Mouse (Mus musculus): ENCODE results near the gene Cenpe. TPM values are rescaled to one million over a fixed set of nuclear protein-coding genes. Genes with fewer than 3 reads are reported as not detected.

The Cenpe gene
- polyA plus RNA-seq, 1 experiment from 2014 or later = 4.3 TPM

GRCm38 (mm10) chr3:135232462-135232861 is 20.1 kb downstream of the Cenpe start:
- H3K4me1 ChIP-seq (ENCODE audit: control insufficient read depth, insufficient read depth, low read depth, low read length) = no peaks in the 10 kb centered on the region
- no peaks in the 10 kb centered on the region for H3K9me3 ChIP-seq (ENCODE audit: control insufficient read depth, low read length)
- no peak overlapping the region for H3K4me2 ChIP-seq (ENCODE audit: low read length)
- no peak overlapping the region for H3K9ac ChIP-seq (ENCODE audit: low read depth, low read length)
- no peak for ATAC-seq
- WGBS = 91% methylated on average over 3 of the region's 3 CpGs
- H3K36me3 ChIP-seq (ENCODE audit: control insufficient read depth, insufficient read depth, low read length) = no peaks in the 10 kb centered on the region
- no peak overlapping the region for H3K27ac ChIP-seq (ENCODE audit: low read depth, low read length)
- H3K4me3 ChIP-seq (ENCODE audit: low read length) = no peak overlapping the region
- no peaks in the 10 kb centered on the region for H3K27me3 ChIP-seq (replicated peaks; ENCODE audit: control insufficient read depth, insufficient read depth, low read length)

- ATAC-seq = no peak
- H3K9ac ChIP-seq (ENCODE audit: low read depth, low read length) = no peak overlapping the region
- peaks cover 3% of the 10 kb centered on the region; the same call in 1 of the 2 replicates for H3K36me3 ChIP-seq (ENCODE audit: control insufficient read depth, insufficient read depth, low read length)
- no peak overlapping the region for H3K27ac ChIP-seq (ENCODE audit: low read depth, low read length)
- no peaks in the 10 kb centered on the region for H3K4me1 ChIP-seq (ENCODE audit: control insufficient read depth, insufficient read depth, low read depth, low read length)
- H3K4me3 ChIP-seq (ENCODE audit: low read length) = no peak overlapping the region
- H3K27me3 ChIP-seq (replicated peaks; ENCODE audit: control insufficient read depth, insufficient read depth, low read length) = no peaks in the 10 kb centered on the region
- H3K9me3 ChIP-seq (ENCODE audit: control insufficient read depth, low read length) = no peaks in the 10 kb centered on the region
- no peak overlapping the region for H3K4me2 ChIP-seq (ENCODE audit: low read length)
Measured at GRCm38 (mm10) chr3:135245733-135246132, 33.4 kb downstream of the Cenpe start.

- WGBS = 98% methylated on average over 6 of the region's 6 CpGs
- Histone ChIP-seq H3K4me2 (ENCODE audit: low read length) (no peak overlapping the region), H3K4me1 (ENCODE audit: control insufficient read depth, insufficient read depth, low read depth, low read length) (no peaks in the 10 kb centered on the region), H3K4me3 (ENCODE audit: low read length) (no peak overlapping the region), H3K36me3 (ENCODE audit: control insufficient read depth, insufficient read depth, low read length) (peaks cover 3% of the 10 kb centered on the region; the same call in 1 of the 2 replicates), H3K27me3 (replicated peaks; ENCODE audit: control insufficient read depth, insufficient read depth, low read length) (no peaks in the 10 kb centered on the region), H3K9me3 (ENCODE audit: control insufficient read depth, low read length) (no peaks in the 10 kb centered on the region), H3K27ac (ENCODE audit: low read depth, low read length) (no peak overlapping the region), H3K9ac (ENCODE audit: low read depth, low read length) (no peak overlapping the region)
- ATAC-seq = no peak
Measured at GRCm38 (mm10) chr3:135246828-135247227, 34.5 kb downstream of the Cenpe start.

GRCm38 (mm10) chr3:135249104-135249503 is 36.8 kb downstream of the Cenpe start:
- Histone ChIP-seq H3K4me3 (ENCODE audit: low read length) (no peak overlapping the region), H3K27me3 (replicated peaks; ENCODE audit: control insufficient read depth, insufficient read depth, low read length) (no peaks in the 10 kb centered on the region), H3K27ac (ENCODE audit: low read depth, low read length) (no peak overlapping the region), H3K4me1 (ENCODE audit: control insufficient read depth, insufficient read depth, low read depth, low read length) (no peaks in the 10 kb centered on the region), H3K4me2 (ENCODE audit: low read length) (no peak overlapping the region), H3K9ac (ENCODE audit: low read depth, low read length) (no peak overlapping the region), H3K9me3 (ENCODE audit: control insufficient read depth, low read length) (no peaks in the 10 kb centered on the region), H3K36me3 (ENCODE audit: control insufficient read depth, insufficient read depth, low read length) (peaks cover 3% of the 10 kb centered on the region; the same call in 1 of the 2 replicates)
- ATAC-seq = no peak
- WGBS = 86% methylated on average over 6 of the region's 6 CpGs

GRCm38 (mm10) chr3:135251825-135252224 is 39.5 kb downstream of the Cenpe start:
- 93% methylated on average over 6 of the region's 6 CpGs for WGBS

GRCm38 (mm10) chr3:135254784-135255183 is 42.4 kb downstream of the Cenpe start:
- Histone ChIP-seq H3K36me3 (ENCODE audit: control insufficient read depth, insufficient read depth, low read length) (no peaks in the 10 kb centered on the region), H3K27ac (ENCODE audit: low read depth, low read length) (no peak overlapping the region), H3K4me3 (ENCODE audit: low read length) (no peak overlapping the region), H3K9me3 (ENCODE audit: control insufficient read depth, low read length) (no peaks in the 10 kb centered on the region), H3K4me1 (ENCODE audit: control insufficient read depth, insufficient read depth, low read depth, low read length) (no peaks in the 10 kb centered on the region), H3K27me3 (replicated peaks; ENCODE audit: control insufficient read depth, insufficient read depth, low read length) (no peaks in the 10 kb centered on the region), H3K4me2 (ENCODE audit: low read length) (no peak overlapping the region), H3K9ac (ENCODE audit: low read depth, low read length) (no peak overlapping the region)
- ATAC-seq = no peak

More at GRCm38 (mm10) chr3:135251825-135252224, 39.5 kb downstream of the Cenpe start:
- Histone ChIP-seq H3K4me1 (ENCODE audit: control insufficient read depth, insufficient read depth, low read depth, low read length) (no peaks in the 10 kb centered on the region), H3K4me3 (ENCODE audit: low read length) (no peak overlapping the region), H3K9me3 (ENCODE audit: control insufficient read depth, low read length) (no peaks in the 10 kb centered on the region), H3K36me3 (ENCODE audit: control insufficient read depth, insufficient read depth, low read length) (peaks cover 1% of the 10 kb centered on the region; the same call in 1 of the 2 replicates), H3K4me2 (ENCODE audit: low read length) (no peak overlapping the region), H3K9ac (ENCODE audit: low read depth, low read length) (no peak overlapping the region), H3K27ac (ENCODE audit: low read depth, low read length) (no peak overlapping the region), H3K27me3 (replicated peaks; ENCODE audit: control insufficient read depth, insufficient read depth, low read length) (no peaks in the 10 kb centered on the region)
- no peak for ATAC-seq

GRCm38 (mm10) chr3:135258919-135259318 is 46.6 kb downstream of the Cenpe start:
- ATAC-seq = no peak
- no peaks in the 10 kb centered on the region for H3K27me3 ChIP-seq (replicated peaks; ENCODE audit: control insufficient read depth, insufficient read depth, low read length)

GRCm38 (mm10) chr3:135260233-135260632 is 47.9 kb downstream of the Cenpe start:
- no peak overlapping the region for H3K27ac ChIP-seq (ENCODE audit: low read depth, low read length)
- no peak overlapping the region for H3K4me2 ChIP-seq (ENCODE audit: low read length)
- no peak for ATAC-seq
- H3K9me3 ChIP-seq (ENCODE audit: control insufficient read depth, low read length) = no peaks in the 10 kb centered on the region
- WGBS = 80% methylated on average over 7 of the region's 7 CpGs
- H3K27me3 ChIP-seq (replicated peaks; ENCODE audit: control insufficient read depth, insufficient read depth, low read length) = no peaks in the 10 kb centered on the region
- no peak overlapping the region for H3K9ac ChIP-seq (ENCODE audit: low read depth, low read length)
- no peak overlapping the region for H3K4me3 ChIP-seq (ENCODE audit: low read length)
- no peaks in the 10 kb centered on the region for H3K36me3 ChIP-seq (ENCODE audit: control insufficient read depth, insufficient read depth, low read length)
- H3K4me1 ChIP-seq (ENCODE audit: control insufficient read depth, insufficient read depth, low read depth, low read length) = no peaks in the 10 kb centered on the region

More at GRCm38 (mm10) chr3:135258919-135259318, 46.6 kb downstream of the Cenpe start:
- Histone ChIP-seq H3K4me1 (ENCODE audit: control insufficient read depth, insufficient read depth, low read depth, low read length) (no peaks in the 10 kb centered on the region), H3K9ac (ENCODE audit: low read depth, low read length) (no peak overlapping the region), H3K4me3 (ENCODE audit: low read length) (no peak overlapping the region), H3K9me3 (ENCODE audit: control insufficient read depth, low read length) (no peaks in the 10 kb centered on the region), H3K36me3 (ENCODE audit: control insufficient read depth, insufficient read depth, low read length) (no peaks in the 10 kb centered on the region), H3K27ac (ENCODE audit: low read depth, low read length) (no peak overlapping the region), H3K4me2 (ENCODE audit: low read length) (no peak overlapping the region)
- WGBS = 85% methylated on average over 10 of the region's 10 CpGs

- Histone ChIP-seq H3K27ac (ENCODE audit: low read depth, low read length) (no peak overlapping the region), H3K4me3 (ENCODE audit: low read length) (no peak overlapping the region), H3K27me3 (replicated peaks; ENCODE audit: control insufficient read depth, insufficient read depth, low read length) (no peaks in the 10 kb centered on the region), H3K4me2 (ENCODE audit: low read length) (no peak overlapping the region), H3K4me1 (ENCODE audit: control insufficient read depth, insufficient read depth, low read depth, low read length) (no peaks in the 10 kb centered on the region), H3K9ac (ENCODE audit: low read depth, low read length) (no peak overlapping the region), H3K36me3 (ENCODE audit: control insufficient read depth, insufficient read depth, low read length) (no peaks in the 10 kb centered on the region), H3K9me3 (ENCODE audit: control insufficient read depth, low read length) (no peaks in the 10 kb centered on the region)
- WGBS = 85% methylated on average over 5 of the region's 5 CpGs
- ATAC-seq = no peak
Measured at GRCm38 (mm10) chr3:135268616-135269015, 56.3 kb downstream of the Cenpe start.

Data from hindbrain, embryonic 16.5 days (tissue).